Mouse (Mus musculus) lung, postnatal 14 days (tissue): ENCODE results near the gene Nutf2.

Source experiments
- DNase-seq: peaks from one replicate; pipeline ENCODE4 v3.0.0; 2021

Gene Nutf2

DNA sequence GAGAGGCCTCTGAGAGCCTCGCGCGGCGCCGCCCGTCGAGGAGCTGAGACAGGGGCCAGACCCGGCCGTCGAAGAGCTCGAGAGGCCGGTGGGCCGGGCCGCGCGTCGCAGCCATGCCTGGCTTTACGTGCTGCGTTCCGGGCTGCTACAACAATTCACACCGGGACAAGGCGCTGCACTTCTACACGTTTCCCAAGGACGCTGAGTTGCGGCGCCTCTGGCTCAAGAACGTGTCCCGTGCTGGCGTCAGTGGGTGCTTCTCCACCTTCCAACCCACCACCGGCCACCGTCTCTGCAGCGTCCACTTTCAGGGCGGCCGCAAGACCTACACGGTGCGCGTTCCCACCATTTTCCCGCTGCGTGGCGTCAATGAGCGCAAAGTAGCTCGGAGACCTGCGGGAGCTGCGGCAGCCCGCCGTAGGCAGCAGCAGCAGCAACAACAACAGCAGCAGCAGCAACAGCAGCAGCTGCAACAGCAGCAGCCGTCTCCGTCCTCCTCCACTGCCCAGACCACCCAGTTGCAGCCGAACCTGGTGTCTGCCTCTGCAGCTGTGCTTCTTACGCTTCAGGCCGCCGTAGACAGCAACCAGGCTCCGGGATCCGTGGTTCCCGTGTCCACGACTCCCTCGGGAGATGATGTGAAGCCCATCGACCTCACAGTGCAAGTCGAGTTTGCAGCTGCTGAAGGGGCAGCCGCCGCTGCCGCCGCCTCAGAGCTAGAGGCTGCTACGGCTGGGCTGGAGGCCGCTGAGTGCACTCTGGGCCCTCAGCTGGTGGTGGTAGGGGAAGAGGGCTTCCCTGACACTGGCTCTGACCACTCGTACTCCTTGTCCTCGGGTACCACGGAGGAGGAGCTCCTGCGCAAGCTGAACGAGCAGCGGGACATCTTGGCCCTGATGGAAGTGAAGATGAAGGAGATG, 4.9 kb upstream of the Nutf2 start:
- peak; percentile 46 for DNase-seq

GRCm38 (mm10) chr8:105856168-105856835, 4.1 kb upstream of the Nutf2 start:
- DNase-seq, result no peak

DNA sequence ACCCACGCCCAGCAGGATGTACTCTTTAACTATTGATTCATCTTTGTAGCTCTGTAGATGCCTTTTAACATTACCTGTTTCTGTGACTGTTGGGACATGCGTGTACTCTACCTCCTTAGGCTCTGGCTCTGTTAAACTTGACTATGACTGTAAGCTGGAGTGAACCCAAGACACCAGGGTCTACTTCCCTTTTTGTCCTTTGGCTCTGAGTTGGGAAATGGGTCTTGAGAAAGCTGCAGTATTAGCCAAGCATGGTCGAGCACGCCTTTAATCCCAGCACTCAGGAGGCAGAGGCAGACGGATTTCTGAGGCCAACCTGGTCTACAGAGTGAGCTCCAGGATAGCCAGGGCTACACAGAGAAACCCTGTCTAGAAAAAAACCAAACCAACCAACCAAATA, 1.9 kb upstream of the Nutf2 start:
- no peak for DNase-seq

- no peak for DNase-seq
Measured at GRCm38 (mm10) chr8:105859314-105859713, 1.1 kb upstream of the Nutf2 start.

DNA sequence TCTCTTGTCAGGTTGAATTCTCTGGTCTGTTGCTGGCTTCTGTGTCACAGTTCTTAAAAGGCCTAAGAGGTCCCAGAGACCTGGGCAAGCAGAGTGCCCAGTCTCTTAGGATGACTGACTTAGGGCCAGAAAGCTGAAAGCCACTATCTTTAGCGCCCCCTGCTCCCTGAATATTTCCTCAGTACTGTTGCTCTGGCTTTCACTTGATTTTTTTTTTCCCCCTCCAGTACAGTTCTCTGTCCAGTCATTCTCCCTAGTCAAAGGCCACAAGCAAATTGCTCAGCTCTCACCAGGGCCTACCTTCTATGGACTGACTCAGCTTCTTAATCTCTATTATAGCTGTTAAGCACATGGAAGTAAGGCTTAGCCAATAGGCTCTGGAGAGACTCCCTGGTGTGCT, 1.6 kb downstream of the Nutf2 start:
- peak; percentile 21 for DNase-seq

GRCm38 (mm10) chr8:105866364-105867029, 6.1 kb downstream of the Nutf2 start:
- DNase-seq, result no peak

- no peak for DNase-seq
Measured at GRCm38 (mm10) chr8:105874301-105874700, 13.9 kb downstream of the Nutf2 start.

DNA sequence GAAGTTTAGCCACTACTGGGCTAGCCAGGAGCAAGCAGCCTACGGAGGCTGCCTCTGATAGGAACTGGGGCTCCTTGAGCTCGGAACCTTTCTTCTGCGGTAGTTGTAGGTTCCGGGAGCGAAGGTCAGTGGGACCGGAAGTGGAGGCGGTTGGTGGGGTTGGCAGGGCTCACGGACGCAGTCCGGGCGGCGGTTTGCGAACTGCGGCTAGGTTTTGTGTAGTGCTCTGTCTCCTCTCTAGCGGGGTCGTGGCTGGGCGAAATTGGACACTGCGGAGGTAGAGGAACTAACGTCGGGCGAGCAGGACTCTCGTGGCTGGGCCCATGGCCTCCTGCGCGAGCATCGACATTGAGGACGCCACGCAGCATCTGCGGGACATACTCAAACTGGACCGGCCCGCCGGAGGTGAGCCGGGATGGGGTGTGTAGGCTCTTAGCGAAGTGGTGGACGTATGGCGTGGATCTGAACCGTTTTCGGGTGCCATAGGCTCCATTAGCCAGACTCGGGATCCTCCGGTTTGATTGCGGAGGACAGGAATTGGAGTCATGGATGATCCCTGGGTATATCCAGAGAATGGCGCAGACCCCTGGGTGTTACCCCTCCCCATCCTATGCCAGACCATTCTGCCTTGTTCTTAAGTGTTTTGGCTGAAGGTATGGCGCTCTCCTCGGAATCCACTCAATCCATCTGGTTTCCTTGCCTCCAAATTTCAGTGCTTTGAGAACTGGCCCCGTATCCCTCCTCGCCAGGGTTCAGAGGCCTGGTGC, 20.6 kb downstream of the Nutf2 start, which contains the start of gene Edc4:
Edc4 (plus strand) TSS at position 128 of the 767 bp plus-strand sequence.
- DNase-seq, result peak; percentile 88

DNA sequence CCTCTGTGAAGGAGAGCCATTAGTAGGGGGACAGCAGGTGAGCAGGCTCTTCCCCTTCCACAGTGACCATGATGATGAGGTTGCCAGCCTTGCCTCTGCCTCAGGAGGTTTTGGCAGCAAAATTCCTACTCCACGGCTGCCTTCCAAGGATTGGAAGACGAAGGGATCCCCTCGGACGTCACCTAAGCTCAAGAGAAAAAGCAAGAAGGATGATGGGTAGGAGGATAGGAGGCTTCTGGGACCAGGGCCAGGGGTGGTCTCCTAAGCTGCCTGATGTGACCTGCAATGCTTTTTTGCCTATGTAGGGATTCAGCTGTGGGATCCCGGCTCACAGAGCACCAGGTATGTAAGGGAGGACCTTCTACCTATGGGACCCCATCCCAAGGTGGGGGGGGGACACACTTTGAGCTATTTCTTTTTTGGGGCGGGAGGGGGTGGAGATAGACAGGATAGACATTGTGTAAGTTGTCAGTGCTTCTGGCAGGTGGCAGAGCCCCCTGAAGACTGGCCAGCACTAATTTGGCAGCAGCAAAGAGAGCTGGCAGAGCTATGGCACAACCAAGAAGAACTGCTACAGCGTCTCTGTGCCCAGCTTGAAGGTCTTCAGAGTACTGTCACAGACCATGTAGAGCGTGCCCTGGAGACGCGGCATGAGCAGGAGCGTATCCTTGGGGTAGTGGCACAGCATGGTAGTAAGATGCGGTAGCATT, 29.5 kb downstream of the Nutf2 start:
- no peak for DNase-seq

- no peak for DNase-seq
Measured at GRCm38 (mm10) chr8:105890870-105891269, 30.5 kb downstream of the Nutf2 start.

GRCm38 (mm10) chr8:105892432-105892831, 32.1 kb downstream of the Nutf2 start:
- DNase-seq, result peak; percentile 30

- DNase-seq, result peak; percentile 76
Measured at GRCm38 (mm10) chr8:105893339-105893738, 33.0 kb downstream of the Nutf2 start, which contains the start of gene Nrn1l. Gene Nrn1l, plus strand, starts transcription at chr8:105893567.

DNA sequence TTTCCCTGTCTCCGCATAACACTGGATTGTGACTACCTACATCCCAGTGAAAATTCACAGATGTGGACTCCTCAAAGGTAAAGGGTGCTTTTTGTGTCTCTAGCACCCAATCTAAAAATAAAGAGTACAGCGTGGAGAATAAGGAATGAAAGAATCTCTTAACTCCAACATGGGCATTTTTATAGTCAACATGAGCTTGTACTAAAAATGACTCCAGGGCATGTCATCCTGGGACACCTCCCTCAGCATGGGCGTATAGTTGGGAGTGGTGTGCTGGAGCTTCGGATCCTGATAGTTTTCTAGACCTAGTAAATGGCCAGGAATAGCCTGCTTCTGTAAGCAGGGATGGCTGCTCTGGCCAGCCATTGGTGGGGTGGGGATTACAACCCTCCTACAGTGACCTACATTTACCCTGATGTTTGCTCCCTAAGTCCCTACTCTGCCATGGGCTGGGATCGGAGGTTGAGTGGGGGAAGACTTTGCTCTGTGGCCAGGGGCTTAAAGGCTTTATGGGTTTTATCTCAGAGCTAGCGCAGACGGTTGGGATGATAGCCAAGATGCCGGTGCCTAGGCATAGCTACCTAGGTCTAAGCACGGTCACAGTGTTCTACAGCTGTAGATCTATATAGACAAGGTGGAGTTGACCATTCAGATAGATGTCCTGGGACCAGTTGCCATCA, 37.6 kb downstream of the Nutf2 start:
- no peak for DNase-seq

- DNase-seq, result peak; percentile 95
Measured at GRCm38 (mm10) chr8:105900180-105900940, 40.0 kb downstream of the Nutf2 start, which contains the start of gene Pskh1. Gene Pskh1, plus strand, starts transcription at chr8:105900441.

GRCm38 (mm10) chr8:105900941-105901616, 40.7 kb downstream of the Nutf2 start:
- no peak for DNase-seq

GRCm38 (mm10) chr8:105919390-105919789, 59.0 kb downstream of the Nutf2 start:
- DNase-seq, result no peak

DNA sequence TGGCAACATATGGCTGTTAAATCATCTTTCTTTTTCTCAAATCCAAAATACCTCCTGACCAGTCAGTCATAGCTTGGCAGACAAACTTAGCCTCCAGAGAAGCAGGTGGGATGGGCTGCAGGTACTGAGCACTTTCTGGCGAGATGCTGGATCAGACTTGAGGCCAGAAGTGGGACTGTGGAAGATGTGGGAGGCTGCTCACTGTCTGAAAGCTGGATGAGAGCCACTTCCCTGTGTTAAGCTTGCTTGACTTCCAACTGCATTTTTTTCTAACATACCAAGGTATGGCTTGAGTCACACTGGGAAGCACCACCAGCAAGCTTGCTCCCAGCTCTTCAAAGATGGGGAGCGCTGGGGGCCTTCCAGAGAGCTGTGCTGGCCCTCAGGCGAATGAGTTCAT, 64.7 kb downstream of the Nutf2 start:
- DNase-seq, result no peak
